Mouse (Mus musculus): ENCODE measurements around the gene Cnga4. TPM values are rescaled to one million over a fixed set of nuclear protein-coding genes. Genes with fewer than 3 reads are reported as not detected.

Cnga4 gene
- total and polyA plus RNA-seq, 3 experiments = not detected

DNA sequence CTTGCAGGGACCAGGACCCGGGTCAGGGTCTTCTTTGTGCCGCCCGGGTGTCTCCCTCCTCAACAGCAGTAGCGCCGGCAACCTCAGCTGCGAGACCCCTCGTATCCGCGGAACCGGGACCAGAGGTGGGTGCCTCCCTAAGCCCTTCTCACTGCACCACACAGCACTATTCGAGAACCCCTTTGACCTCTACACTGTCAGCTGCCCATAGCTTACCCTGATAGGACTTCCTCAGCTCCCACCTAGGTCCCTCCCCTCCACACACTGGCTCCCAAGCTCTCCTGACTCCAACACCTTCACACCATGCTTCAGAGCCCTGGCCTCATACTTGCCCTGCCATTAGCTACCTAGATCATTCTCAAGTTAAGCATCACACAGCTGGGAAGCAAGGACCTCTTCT is 21.7 kb downstream of the Cnga4 start:
- Histone ChIP-seq H3K4me2 (ENCODE audit: insufficient read depth, low read depth, poor library complexity, severe bottlenecking) (no peak overlapping the region), H3K9ac (ENCODE audit: insufficient read depth, low read depth) (no peak overlapping the region), H3K27ac (ENCODE audit: insufficient read depth, low read depth) (no peak overlapping the region), H3K4me1 (ENCODE audit: control insufficient read depth in 1 of 2, insufficient read depth in 2 of 2) (peaks cover 0 to 3% of the 10 kb centered on the region in 2 experiments; a peak in 1 of 4 replicates), H3K27me3 (replicated peaks) (peaks cover 2% of the 10 kb centered on the region), H3K4me3 (replicated peaks in 1 of 3; ENCODE audit: low read depth in 2 of 3, low read length in 2 of 3, poor library complexity in 1 of 3) (no peak overlapping the region), H3K79me2 (replicated peaks; ENCODE audit: control insufficient read depth, extremely low read depth, insufficient read depth, poor library complexity, severe bottlenecking) (no peaks in the 10 kb centered on the region), H3K9me3 (replicated peaks; ENCODE audit: low read length) (no peaks in the 10 kb centered on the region), H3K36me3 (replicated peaks in 1 of 2; ENCODE audit: control insufficient read depth in 1 of 2, insufficient read depth in 1 of 2, low read length in 1 of 2) (no peaks in the 10 kb centered on the region)
- DNase-seq (ENCODE audit: extremely low read depth) = no peak
- TF ChIP-seq MEF2A (IDR thresholded peaks at IDR 0.05; ENCODE audit: borderline replicate concordance, low read depth, low read length) (no peak), RCOR1 (conservative IDR thresholded peaks at IDR 0.05; ENCODE audit: low read depth, low read length) (no peak), USF2 (conservative IDR thresholded peaks at IDR 0.05; ENCODE audit: low read depth, low read length) (no peak), NRF1 (IDR thresholded peaks at IDR 0.05; ENCODE audit: low read depth, low read length) (no peak), TBP (conservative IDR thresholded peaks at IDR 0.05; ENCODE audit: low read depth, low read length) (no peak), IRF4 (IDR thresholded peaks at IDR 0.05; ENCODE audit: low read depth, low read length) (no peak), MYC (IDR thresholded peaks at IDR 0.05; ENCODE audit: low read depth, low read length) (no peak), CTCF (conservative IDR thresholded peaks at IDR 0.05 in 1 of 2, IDR thresholded peaks at IDR 0.05 in 1 of 2; ENCODE audit: low read depth in 2 of 2, low read length in 2 of 2) (no peak), PAX5 (IDR thresholded peaks at IDR 0.05; ENCODE audit: low read length) (no peak), ZNF384 (IDR thresholded peaks at IDR 0.05; ENCODE audit: low read depth, low read length) (no peak), NELFE (IDR thresholded peaks at IDR 0.05; ENCODE audit: low read depth, low read length) (no peak), CHD1 (IDR thresholded peaks at IDR 0.05; ENCODE audit: low read depth, low read length) (no peak), CHD2 (IDR thresholded peaks at IDR 0.05; ENCODE audit: low read length) (no peak), RAD21 (IDR thresholded peaks at IDR 0.05; ENCODE audit: low read depth, low read length) (no peak), MAZ (IDR thresholded peaks at IDR 0.05; ENCODE audit: low read depth, low read length) (no peak)
- dilution Hi-C loops (cut with MboI; ENCODE audit: extremely low pct_ligation_motif_present, extremely low pct_unique_long_range_greater_than_20kb, low sequenced_read_pairs) = no loop called here
- in situ Hi-C loops (cut with MboI; ENCODE audit: low pct_ligation_motif_present, low pct_unique_long_range_greater_than_20kb, low sequenced_read_pairs) = no loop called here

DNA sequence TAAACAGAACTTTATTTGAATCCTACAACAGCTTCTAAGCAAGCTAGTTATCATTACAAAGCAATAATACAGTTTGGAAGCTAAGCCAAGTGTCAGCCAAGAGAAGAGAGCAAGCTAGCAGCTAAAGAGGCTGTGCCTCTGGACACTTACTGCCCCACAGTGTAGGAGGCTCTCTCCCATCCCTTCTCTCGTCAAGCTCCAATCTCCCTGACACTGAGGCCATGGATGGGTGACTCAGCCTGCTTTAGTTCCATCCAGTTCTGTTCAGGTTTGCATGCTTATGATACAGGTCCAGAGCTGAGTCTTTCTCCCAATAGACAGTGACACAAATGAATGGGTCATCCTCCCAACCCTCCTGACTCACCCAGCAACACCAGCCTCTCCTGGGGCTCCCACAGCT is 27.7 kb downstream of the Cnga4 start:
- dilution Hi-C loops (cut with MboI; ENCODE audit: extremely low pct_ligation_motif_present, extremely low pct_unique_long_range_greater_than_20kb, low sequenced_read_pairs) (no loop called here), in situ Hi-C loops (cut with MboI; ENCODE audit: low pct_ligation_motif_present, low pct_unique_long_range_greater_than_20kb, low sequenced_read_pairs) (no loop called here)
- DNase-seq (ENCODE audit: extremely low read depth) = no peak
- H3K36me3 ChIP-seq (replicated peaks in 1 of 2; ENCODE audit: control insufficient read depth in 1 of 2, insufficient read depth in 1 of 2, low read length in 1 of 2) = no peaks in the 10 kb centered on the region
- no peak overlapping the region for H3K9ac ChIP-seq (ENCODE audit: insufficient read depth, low read depth)
- H3K4me3 ChIP-seq (replicated peaks in 1 of 3; ENCODE audit: low read depth in 2 of 3, low read length in 2 of 3, poor library complexity in 1 of 3) = no peak overlapping the region
- no peak for TF ChIP-seq MAZ (IDR thresholded peaks at IDR 0.05; ENCODE audit: low read depth, low read length)
- TF ChIP-seq UBTF (IDR thresholded peaks at IDR 0.05; ENCODE audit: low read depth, low read length) = no peak
- no peak for TF ChIP-seq MAFK (IDR thresholded peaks at IDR 0.05; ENCODE audit: insufficient replicate concordance, low read length)
- no peak for TF ChIP-seq MEF2A (IDR thresholded peaks at IDR 0.05; ENCODE audit: borderline replicate concordance, low read depth, low read length)
- no peak for TF ChIP-seq ETS1 (conservative IDR thresholded peaks at IDR 0.05; ENCODE audit: low read depth, low read length)
- TF ChIP-seq BHLHE40 (IDR thresholded peaks at IDR 0.05; ENCODE audit: low read depth, low read length) = no peak
- no peak for TF ChIP-seq POLR2AphosphoS2 (IDR thresholded peaks at IDR 0.05; ENCODE audit: low read depth, low read length)
- TF ChIP-seq POLR2A (IDR thresholded peaks at IDR 0.05; ENCODE audit: low read depth, low read length) = no peak
- TF ChIP-seq E2F4 (IDR thresholded peaks at IDR 0.05; ENCODE audit: insufficient replicate concordance, low read depth, low read length) = no peak
- H3K9me3 ChIP-seq (replicated peaks; ENCODE audit: low read length) = no peaks in the 10 kb centered on the region
- peaks cover 0 to 3% of the 10 kb centered on the region in 2 experiments; a peak in 1 of 4 replicates for H3K4me1 ChIP-seq (ENCODE audit: control insufficient read depth in 1 of 2, insufficient read depth in 2 of 2)
- no peaks in the 10 kb centered on the region for H3K79me2 ChIP-seq (replicated peaks; ENCODE audit: control insufficient read depth, extremely low read depth, insufficient read depth, poor library complexity, severe bottlenecking)
- H3K4me2 ChIP-seq (ENCODE audit: insufficient read depth, low read depth, poor library complexity, severe bottlenecking) = no peak overlapping the region
- no peaks in the 10 kb centered on the region for H3K27me3 ChIP-seq (replicated peaks)
- no peak overlapping the region for H3K27ac ChIP-seq (ENCODE audit: insufficient read depth, low read depth)

Data from CH12.LX (cell line).